Mouse (Mus musculus) activated CD4-positive, CD25-positive, alpha-beta regulatory T cell, adult 4 months (primary cell): Measurements from ENCODE around the gene Jarid2. TPM values are rescaled to one million over a fixed set of nuclear protein-coding genes. Genes with fewer than 3 reads are reported as not detected.

Experiments
- ATAC-seq: one replicate; pipeline ENCODE4 v1.8.0; 2017
- polyA plus RNA-seq, 2 experiments: library from polyadenylated mRNA; unstranded; fragments of 100-300 nt; shearing (Covaris generic); gene quantifications; one replicate each; pipeline ENCODE4 v1.2.1; 2017

The Jarid2 gene
- polyA plus RNA-seq, 2 experiments from 2014 or later, result 47.3 to 58.1 TPM

DNA sequence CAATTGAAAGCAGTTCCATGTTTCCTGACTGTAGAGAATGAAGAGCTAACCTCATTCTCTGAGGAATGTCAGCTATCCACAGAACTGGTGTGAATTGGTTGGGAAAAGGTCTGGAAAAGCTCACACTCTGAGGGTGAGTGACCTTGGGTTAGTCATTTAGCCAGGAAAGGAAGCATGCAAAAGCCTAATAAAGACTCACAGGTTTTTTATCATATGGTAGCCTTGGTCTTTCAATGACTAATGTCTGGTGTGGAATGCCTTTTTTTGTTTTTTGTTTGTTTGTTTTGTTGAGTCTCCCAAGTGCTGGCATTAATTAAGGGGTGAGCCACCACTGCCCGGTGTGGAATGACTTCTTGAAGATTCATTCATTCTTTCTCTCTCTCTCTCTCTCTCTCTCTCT lies 55.3 kb downstream of the Jarid2 start:
- ATAC-seq, result no peak

GRCm38 (mm10) chr13:44786291-44786690 lies 57.0 kb downstream of the Jarid2 start:
- no peak for ATAC-seq

DNA sequence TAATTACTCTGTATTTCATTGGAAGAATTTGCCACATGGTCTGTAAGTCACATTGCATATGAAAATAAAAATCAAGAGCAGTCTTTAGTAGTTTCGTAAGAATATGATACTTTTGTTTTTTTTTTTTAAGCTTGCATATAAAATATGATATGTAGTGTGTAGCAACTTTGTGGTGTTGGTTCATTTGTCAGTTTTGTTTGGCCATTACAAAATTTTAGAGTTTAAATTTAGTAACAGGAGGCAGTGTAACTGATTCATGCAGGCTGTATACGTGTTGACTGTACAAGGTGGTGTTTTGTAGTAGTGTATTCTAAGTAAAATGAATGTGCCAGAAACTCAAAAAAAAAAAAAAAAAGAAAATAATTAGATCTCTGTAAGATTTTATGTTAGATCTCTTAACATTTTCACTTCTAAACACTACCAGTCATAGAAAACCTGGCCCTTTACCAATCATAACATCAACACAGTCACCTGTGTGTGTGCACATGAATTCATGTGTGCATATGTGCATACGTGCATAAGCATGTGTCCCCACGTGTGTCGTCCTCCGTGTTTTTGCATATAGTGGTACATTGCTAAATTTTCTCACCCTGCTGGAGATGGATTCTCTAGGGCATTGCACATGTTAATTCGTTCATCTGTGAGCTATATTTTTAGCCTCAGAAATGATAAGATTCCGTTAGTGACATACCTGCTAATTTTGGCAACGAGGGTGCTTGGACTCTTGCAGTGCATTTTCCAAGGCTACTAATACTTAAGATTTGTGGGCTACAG lies 59.3 kb downstream of the Jarid2 start:
- ATAC-seq, result no peak

DNA sequence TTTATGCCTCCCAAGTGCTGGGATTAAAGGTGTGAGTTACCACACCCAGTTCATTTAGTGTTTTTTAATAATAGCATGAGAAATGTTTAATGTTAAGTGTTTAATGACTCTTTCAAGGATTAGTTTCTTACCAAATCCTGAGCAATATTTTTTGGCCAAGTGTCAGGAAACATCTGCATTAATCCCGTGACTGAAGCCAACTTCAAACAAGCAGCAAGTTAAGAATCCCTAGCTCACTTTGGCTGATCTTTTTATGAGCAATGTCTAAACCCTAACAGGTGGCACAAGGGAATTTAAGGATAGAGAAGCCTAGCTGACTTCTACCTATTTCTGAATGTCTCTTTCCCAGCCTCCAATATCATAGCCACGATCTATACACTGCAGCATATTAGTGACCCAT lies 60.7 kb downstream of the Jarid2 start:
- no peak for ATAC-seq

DNA sequence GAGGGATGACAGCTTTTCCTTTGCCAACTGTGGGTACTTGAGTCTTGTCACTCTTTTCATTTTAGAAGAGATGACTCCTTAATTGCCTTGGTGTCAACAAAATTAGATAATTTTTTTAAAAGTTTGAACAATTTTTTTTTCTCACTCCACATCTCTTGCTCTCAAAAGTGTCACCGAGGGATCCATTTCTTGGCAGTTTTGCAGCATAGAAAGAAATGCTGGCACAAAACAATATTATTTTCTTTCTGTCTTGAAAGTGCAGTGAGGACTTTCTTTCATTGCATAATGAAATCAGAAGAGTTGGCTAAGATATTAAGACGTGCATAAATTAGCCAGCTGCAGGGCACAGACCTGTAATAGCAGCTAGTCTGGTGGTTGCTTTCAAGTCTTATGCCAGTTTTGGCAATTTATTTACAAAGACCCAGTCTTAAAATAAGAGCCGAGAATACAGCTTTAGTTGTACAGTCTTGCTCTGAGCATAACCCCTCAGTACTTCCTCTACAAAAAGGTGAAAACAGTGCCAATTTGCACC lies 63.2 kb downstream of the Jarid2 start:
- ATAC-seq, result no peak

- ATAC-seq, result no peak
Measured at GRCm38 (mm10) chr13:44795891-44796290, 66.6 kb downstream of the Jarid2 start.

- no peak for ATAC-seq
Measured at GRCm38 (mm10) chr13:44796775-44797174, 67.5 kb downstream of the Jarid2 start.

DNA sequence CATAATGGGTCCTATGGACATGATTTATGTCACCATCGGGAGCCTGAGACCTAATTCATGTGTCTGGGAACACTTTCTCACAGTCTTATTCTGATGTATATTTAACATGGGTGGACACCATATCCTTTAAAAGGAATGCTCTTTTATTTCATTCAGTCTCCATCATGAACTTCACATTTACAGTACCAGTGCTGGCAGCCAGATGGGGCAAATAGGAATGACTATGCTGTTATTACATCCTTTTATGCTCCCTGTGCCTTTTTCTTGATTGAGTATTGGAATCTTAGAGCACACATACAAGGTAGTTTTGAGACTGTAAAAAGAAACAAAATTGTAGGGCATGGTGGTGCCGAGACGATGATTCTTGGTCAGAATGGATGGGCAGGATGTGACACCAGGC lies 69.0 kb downstream of the Jarid2 start:
- ATAC-seq, result no peak

GRCm38 (mm10) chr13:44799166-44799565 lies 69.9 kb downstream of the Jarid2 start:
- ATAC-seq, result peak; percentile 29

GRCm38 (mm10) chr13:44800059-44800458 lies 70.8 kb downstream of the Jarid2 start:
- peak; percentile 74 for ATAC-seq

DNA sequence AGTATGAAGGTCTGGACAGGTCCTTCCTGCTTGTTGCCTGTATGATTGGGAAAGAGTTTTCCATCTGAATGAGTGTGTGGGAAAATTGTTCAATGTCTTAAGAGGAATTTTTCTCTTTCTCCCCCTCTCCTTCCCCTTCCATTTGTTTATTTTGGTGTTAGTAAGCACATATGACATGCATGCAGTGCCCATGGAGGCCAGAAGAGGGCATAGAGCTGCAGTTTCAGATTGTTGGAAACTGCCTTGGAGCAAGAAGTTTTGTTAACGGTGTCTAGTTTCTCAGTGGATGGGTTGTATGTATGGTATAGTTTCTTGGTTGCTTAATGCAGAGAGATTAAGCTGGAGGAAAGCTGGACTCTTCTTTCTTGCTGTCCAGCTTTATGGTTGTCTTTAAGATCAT lies 75.6 kb downstream of the Jarid2 start:
- ATAC-seq, result no peak

- peak; percentile 42 for ATAC-seq
Measured at GRCm38 (mm10) chr13:44808307-44808706, 79.0 kb downstream of the Jarid2 start.

DNA sequence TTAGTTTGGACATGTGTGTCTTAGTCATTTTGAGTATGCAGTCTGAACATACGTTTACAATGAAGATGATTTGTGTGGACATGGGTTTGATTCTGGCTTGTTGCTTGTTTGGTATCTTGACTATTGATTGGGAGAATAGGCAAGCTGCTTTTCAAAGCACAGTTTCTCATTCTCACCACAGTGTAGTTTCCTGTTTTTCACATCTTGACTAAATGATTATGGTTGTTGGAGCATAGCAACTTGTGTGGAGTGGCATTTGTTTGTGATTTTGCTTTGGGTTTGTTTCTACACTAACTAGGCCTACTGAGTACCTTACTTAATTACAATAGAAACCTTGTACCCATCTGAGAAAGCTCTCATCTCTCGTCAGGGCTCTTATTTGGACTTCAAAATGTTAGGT lies 81.7 kb downstream of the Jarid2 start:
- peak; percentile 26 for ATAC-seq

DNA sequence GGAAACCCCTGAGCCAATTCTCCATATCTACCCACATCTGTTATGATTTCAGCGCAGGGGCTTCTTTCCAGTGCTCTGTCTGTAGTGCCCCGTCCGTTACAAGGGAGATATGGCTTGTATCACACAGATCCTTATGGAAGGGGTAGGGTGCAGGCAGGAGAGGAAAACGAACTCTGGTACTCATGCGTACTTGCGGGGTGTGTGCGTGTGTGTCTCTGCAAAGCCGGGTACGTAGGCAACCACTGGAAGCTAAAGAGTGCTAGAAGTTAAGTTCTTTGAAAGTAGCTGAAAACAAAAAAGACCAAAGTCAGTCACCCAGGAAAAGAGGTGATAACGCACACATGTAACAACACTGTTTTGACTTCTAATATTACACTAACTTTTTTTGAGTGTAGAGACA lies 82.3 kb downstream of the Jarid2 start:
- peak; percentile 17 for ATAC-seq

DNA sequence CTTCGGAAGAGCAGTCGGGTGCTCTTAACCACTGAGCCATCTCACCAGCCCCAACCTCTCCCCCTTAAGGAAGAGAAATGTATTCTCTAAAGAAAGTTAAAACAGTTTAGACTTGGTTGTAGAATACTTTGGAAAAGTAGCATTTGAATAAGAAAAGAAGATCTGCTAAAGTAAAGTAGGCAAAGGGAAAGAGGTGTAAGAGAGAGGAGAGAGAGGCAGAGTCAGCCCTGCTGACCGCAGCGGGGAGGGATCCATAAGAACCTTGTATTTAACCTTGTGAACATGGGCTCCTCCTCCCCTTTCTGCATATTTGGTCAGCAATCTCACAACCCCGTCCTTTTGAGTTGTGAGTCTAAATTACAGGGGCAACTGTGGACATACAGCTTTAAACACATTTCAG lies 83.1 kb downstream of the Jarid2 start:
- no peak for ATAC-seq

GRCm38 (mm10) chr13:44819400-44819799 lies 90.1 kb downstream of the Jarid2 start:
- ATAC-seq, result peak; percentile 70

- ATAC-seq, result peak; percentile 18
Measured at GRCm38 (mm10) chr13:44822578-44822977, 93.3 kb downstream of the Jarid2 start.

- no peak for ATAC-seq
Measured at GRCm38 (mm10) chr13:44828903-44829302, 99.6 kb downstream of the Jarid2 start.

DNA sequence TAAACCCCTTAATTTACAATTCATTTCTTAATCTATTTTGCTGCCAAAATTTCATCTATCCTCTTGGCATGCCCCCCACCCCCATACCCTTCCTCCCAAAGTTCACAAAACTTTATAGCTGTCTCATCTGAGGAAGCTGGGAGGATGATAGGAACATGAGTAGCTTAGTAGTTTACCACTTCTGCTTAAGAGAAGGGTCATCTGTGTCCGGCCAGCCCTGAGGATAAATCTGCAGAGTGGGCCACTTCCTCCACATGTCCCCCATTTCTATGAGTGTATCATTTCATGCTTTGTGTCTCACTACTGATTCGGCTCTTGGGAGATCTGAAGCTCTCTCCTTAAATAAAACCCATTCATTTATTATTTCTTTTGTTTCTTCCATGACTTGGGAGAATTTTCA lies 102.8 kb downstream of the Jarid2 start:
- no peak for ATAC-seq

DNA sequence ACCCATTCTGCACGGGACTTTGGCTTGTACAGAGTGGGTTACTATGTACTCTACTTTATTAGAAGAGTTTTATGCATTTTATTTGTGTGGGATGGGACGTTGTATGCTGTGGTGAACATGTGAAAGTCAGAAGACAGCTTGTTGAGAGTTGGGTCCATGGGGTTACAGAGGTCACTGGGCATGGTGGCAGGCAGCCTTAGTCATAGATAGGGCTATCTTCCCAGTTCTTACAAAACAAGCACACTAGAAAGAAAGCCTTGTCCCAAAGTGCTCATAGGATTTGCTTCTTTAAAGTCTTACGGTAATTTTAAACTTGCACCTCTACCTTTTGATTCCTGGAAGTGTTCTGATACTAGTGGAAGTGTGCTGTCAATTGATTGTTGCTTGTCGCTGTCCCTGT lies 103.6 kb downstream of the Jarid2 start:
- no peak for ATAC-seq

DNA sequence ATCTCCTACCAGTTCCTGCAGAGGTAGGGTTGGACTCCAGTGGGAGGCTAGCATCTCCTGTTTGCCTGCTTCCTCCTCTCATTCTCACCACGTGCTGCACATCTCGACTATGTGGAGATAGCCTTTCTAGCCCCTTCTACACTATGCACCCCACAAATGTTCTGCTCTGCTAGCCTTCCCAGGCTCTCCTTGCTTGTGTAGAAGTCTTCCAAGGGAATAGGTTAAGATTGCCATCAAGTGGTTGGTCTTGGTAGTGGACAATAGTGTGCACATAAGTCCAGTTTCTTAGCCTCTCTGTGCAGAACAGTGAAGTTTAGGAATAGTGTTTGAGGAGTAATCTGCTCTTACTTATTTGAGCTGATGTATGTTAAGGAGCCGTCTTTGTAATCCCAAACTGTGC lies 104.1 kb downstream of the Jarid2 start:
- no peak for ATAC-seq

GRCm38 (mm10) chr13:44837445-44837844 lies 108.2 kb downstream of the Jarid2 start:
- ATAC-seq, result no peak

- no peak for ATAC-seq
Measured at GRCm38 (mm10) chr13:44839866-44840835, 110.9 kb downstream of the Jarid2 start.
